Mouse (Mus musculus) midbrain, embryonic 13.5 days (tissue): ENCODE results near the gene Lce1a2. TPM values are rescaled to one million over a fixed set of nuclear protein-coding genes. Genes with fewer than 3 reads are reported as not detected.
"Not testable (repeated sequence)": the region's sequence is repeated elsewhere in the genome, so short reads cannot be mapped to it uniquely, and the experiment has no call there.

Experiments used
- ATAC-seq: fragments of 200-750 bp; cut with Nextera tagmentation; 2 replicates; pipeline ENCODE4 v1.8.0; 2017; ENCODE audit warnings: mild to moderate bottlenecking, moderate TSS enrichment, moderate library complexity
- H3K27ac ChIP-seq: fragments of 300-500 bp; sonication (generic); 2 replicates; pipeline ENCODE4 v1.5.1; 2015; ENCODE audit warnings: inconsistent platforms, mild to moderate bottlenecking, moderate library complexity
- H3K27me3 ChIP-seq: fragments of 300-500 bp; sonication (generic); 2 replicates; pipeline ENCODE4 v1.6.1; 2015; ENCODE audit warnings: mild to moderate bottlenecking, inconsistent platforms
- H3K36me3 ChIP-seq: fragments of 300-500 bp; sonication (generic); 2 replicates; pipeline ENCODE4 v1.6.1; 2015; ENCODE audit warnings: mild to moderate bottlenecking, inconsistent platforms
- H3K4me1 ChIP-seq: fragments of 300-500 bp; sonication (generic); replicated peaks from 2 replicates; pipeline ENCODE4 v1.6.1; 2015; ENCODE audit warnings: inconsistent platforms
- H3K4me2 ChIP-seq: fragments of 300-500 bp; sonication (generic); replicated peaks from 2 replicates; pipeline ENCODE4 v1.6.1; 2015; ENCODE audit warnings: moderate library complexity, mild to moderate bottlenecking, inconsistent platforms
- H3K4me3 ChIP-seq: fragments of 300-500 bp; sonication (generic); replicated peaks from 2 replicates; pipeline ENCODE4 v1.5.1; 2015; ENCODE audit warnings: mild to moderate bottlenecking, inconsistent platforms
- H3K9ac ChIP-seq: fragments of 300-500 bp; sonication (generic); replicated peaks from 2 replicates; pipeline ENCODE4 v1.6.1; 2015; ENCODE audit warnings: mild to moderate bottlenecking, inconsistent platforms
- H3K9me3 ChIP-seq: fragments of 300-500 bp; sonication (generic); 2 replicates; pipeline ENCODE4 v1.6.1; 2016; ENCODE audit warnings: mild to moderate bottlenecking, inconsistent platforms
- WGBS: fragments of 180-500 bp; shearing (Covaris S2); methylation state at CpG from one replicate; pipeline ENCODE4 v1.1.7; 2015; 5-methylcytosine and 5-hydroxymethylcytosine counted together
- polyA plus RNA-seq: library from polyadenylated mRNA; unstranded; fragments of >200 nt; fragmentation: Nextera tagmentation; extraction: Ambion mirVana; gene quantifications from 2 replicates; pipeline ENCODE4 v1.2.1, GENCODE M21; 2015

Lce1a2 gene
- not detected in 2 replicates for polyA plus RNA-seq

DNA sequence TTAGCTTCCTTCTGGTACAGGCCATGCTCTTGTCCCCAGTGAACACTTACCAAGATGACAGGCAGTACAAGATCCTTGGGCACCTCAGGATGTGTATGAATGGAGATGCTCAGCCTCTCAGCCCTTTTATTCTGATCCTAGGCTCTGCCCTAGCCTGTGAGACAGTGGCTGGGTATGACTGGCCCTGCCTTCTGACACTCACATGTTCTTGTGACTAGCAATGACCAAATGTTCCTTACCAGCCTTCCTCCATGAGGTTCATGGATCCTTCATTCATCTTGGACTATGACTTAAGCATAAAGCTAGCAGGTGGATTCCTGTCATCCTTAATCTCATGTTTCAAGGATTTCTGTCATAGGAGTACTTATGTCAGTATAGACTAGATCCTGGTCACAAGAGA lies at the start of gene Lce1a2:
Lce1a2 (minus strand) TSS at position 101 of the 400 bp plus-strand sequence.
- Histone ChIP-seq H3K4me1 (no peaks in the 10 kb centered on the region), H3K27ac (no peak within 1 kb of the TSS)
- no peak for ATAC-seq

DNA sequence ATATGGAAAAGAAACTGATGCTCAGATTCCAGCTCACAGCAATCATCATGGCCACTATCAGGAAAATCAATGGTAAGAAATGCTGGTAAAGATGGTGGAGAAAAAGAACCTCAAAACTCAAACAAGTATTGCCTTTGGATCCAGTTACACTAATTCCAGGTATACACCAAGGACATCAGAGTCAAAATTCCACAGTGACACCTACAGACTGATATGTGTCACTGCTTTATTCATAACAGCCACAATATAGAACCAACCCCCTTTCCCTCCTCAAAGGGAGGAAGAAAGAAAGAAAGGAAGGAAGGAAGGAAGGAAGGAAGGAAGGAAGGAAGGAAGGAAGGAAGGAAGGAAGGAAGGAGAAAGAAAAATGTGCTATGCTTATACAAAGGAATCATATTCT lies 45.0 kb upstream of the Lce1a2 start:
- ATAC-seq, result no peak
- Histone ChIP-seq H3K4me3 (no peak overlapping the region), H3K36me3 (no peaks in the 10 kb centered on the region), H3K9me3 (no peaks in the 10 kb centered on the region), H3K9ac (no peak overlapping the region), H3K27me3 (no peaks in the 10 kb centered on the region), H3K4me2 (no peak overlapping the region), H3K27ac (no peak overlapping the region), H3K4me1 (no peaks in the 10 kb centered on the region)

More for the DNA sequence above, at the start of gene Lce1a2:
- Histone ChIP-seq H3K4me3 (no peak within 1 kb of the TSS), H3K9me3 (no peaks in the 10 kb centered on the region), H3K9ac (no peak within 1 kb of the TSS), H3K27me3 (no peaks in the 10 kb centered on the region), H3K36me3 (no peaks in the 10 kb centered on the region), H3K4me2 (no peak within 1 kb of the TSS)

GRCm38 (mm10) chr3:92708974-92709373 lies 38.9 kb upstream of the Lce1a2 start, which contains the start of gene Lce1e:
Gene Lce1e, minus strand, starts transcription at chr3:92709074.
- Histone ChIP-seq H3K27ac (no peak within 1 kb of the TSS), H3K9ac (no peak within 1 kb of the TSS), H3K9me3 (no peaks in the 10 kb centered on the region), H3K36me3 (no peaks in the 10 kb centered on the region), H3K4me2 (no peak within 1 kb of the TSS), H3K4me1 (no peaks in the 10 kb centered on the region), H3K27me3 (no peaks in the 10 kb centered on the region), H3K4me3 (no peak within 1 kb of the TSS)
- no peak for ATAC-seq
- 83% methylated on average over 2 of the region's 2 CpGs for WGBS

GRCm38 (mm10) chr3:92694613-92695012 lies 24.5 kb upstream of the Lce1a2 start:
- H3K4me1 ChIP-seq, result no peaks in the 10 kb centered on the region
- ATAC-seq, result no peak

GRCm38 (mm10) chr3:92691688-92692087 lies 21.6 kb upstream of the Lce1a2 start:
- no peaks in the 10 kb centered on the region for H3K36me3 ChIP-seq
- no peak for ATAC-seq
- no peak overlapping the region for H3K27ac ChIP-seq
- H3K4me2 ChIP-seq, result no peak overlapping the region
- H3K4me3 ChIP-seq, result no peak overlapping the region
- no peaks in the 10 kb centered on the region for H3K4me1 ChIP-seq
- no peaks in the 10 kb centered on the region for H3K27me3 ChIP-seq
- H3K9me3 ChIP-seq, result no peaks in the 10 kb centered on the region
- H3K9ac ChIP-seq, result no peak overlapping the region

More at GRCm38 (mm10) chr3:92694613-92695012, 24.5 kb upstream of the Lce1a2 start:
- H3K9me3 ChIP-seq, result no peaks in the 10 kb centered on the region
- WGBS, result 13% methylated on average over 1 of the region's 1 CpGs
- no peak overlapping the region for H3K4me2 ChIP-seq
- no peaks in the 10 kb centered on the region for H3K36me3 ChIP-seq
- H3K4me3 ChIP-seq, result no peak overlapping the region
- H3K27ac ChIP-seq, result no peak overlapping the region
- H3K27me3 ChIP-seq, result no peaks in the 10 kb centered on the region
- H3K9ac ChIP-seq, result no peak overlapping the region

DNA sequence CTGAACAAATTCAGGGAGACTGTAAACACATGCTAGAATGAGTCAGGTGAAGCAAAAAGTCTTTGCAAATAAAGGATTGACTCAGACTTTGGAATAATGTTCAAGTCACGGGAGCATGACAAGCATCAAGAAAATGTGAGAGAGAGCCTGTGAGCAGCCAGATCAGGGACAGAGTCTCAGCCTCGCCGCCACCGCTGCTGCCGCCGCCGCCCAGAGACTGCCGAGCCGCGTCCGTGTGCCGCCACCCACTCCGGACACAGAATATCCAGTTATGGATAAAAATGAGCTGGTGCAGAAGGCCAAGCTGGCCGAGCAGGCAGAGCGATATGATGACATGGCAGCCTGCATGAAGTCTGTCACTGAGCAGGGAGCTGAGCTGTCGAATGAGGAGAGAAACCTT lies 19.0 kb upstream of the Lce1a2 start:
- H3K9me3 ChIP-seq, H3K27ac ChIP-seq, ATAC-seq, H3K4me3 ChIP-seq, H3K27me3 ChIP-seq, H3K36me3 ChIP-seq, H3K4me2 ChIP-seq, H3K9ac ChIP-seq, H3K4me1 ChIP-seq: not testable (repeated sequence)
- 89% methylated on average over 16 of the region's 16 CpGs for WGBS

- H3K4me3 ChIP-seq, result no peak within 1 kb of the TSS
- 79% methylated on average over 2 of the region's 2 CpGs for WGBS
These were observed 17.0 kb upstream of the Lce1a2 start, which contains the start of gene Lce1d for GRCm38 (mm10) chr3:92687110-92687509. Gene Lce1d, minus strand, starts transcription at chr3:92687210.

GRCm38 (mm10) chr3:92678947-92679346 lies 8.8 kb upstream of the Lce1a2 start, which contains the start of gene Lce1c:
Gene Lce1c, plus strand, starts transcription at chr3:92679247.
- no peaks in the 10 kb centered on the region for H3K4me1 ChIP-seq
- H3K9me3 ChIP-seq, result no peaks in the 10 kb centered on the region
- no peak within 1 kb of the TSS for H3K9ac ChIP-seq
- H3K4me2 ChIP-seq, result no peak within 1 kb of the TSS
- no peaks in the 10 kb centered on the region for H3K36me3 ChIP-seq
- no peak within 1 kb of the TSS for H3K4me3 ChIP-seq
- H3K27ac ChIP-seq, result no peak within 1 kb of the TSS
- no peaks in the 10 kb centered on the region for H3K27me3 ChIP-seq
- ATAC-seq, result no peak
- WGBS, result 95% methylated on average over 4 of the region's 4 CpGs

More at GRCm38 (mm10) chr3:92687110-92687509, 17.0 kb upstream of the Lce1a2 start, which contains the start of gene Lce1d:
- Histone ChIP-seq H3K27ac (no peak within 1 kb of the TSS), H3K4me1 (no peaks in the 10 kb centered on the region), H3K27me3 (no peaks in the 10 kb centered on the region), H3K36me3 (no peaks in the 10 kb centered on the region), H3K9me3 (no peaks in the 10 kb centered on the region), H3K9ac (no peak within 1 kb of the TSS), H3K4me2 (no peak within 1 kb of the TSS)
- ATAC-seq, result no peak

GRCm38 (mm10) chr3:92656826-92657225 lies 13.3 kb downstream of the Lce1a2 start, which contains the start of gene Lce1b:
Gene Lce1b, minus strand, starts transcription at chr3:92656926.
- H3K36me3 ChIP-seq, result no peaks in the 10 kb centered on the region
- no peak for ATAC-seq
- no peak within 1 kb of the TSS for H3K4me2 ChIP-seq
- H3K4me3 ChIP-seq, result no peak within 1 kb of the TSS
- H3K9me3 ChIP-seq, result no peaks in the 10 kb centered on the region
- H3K9ac ChIP-seq, result no peak within 1 kb of the TSS
- H3K27ac ChIP-seq, result no peak within 1 kb of the TSS
- H3K4me1 ChIP-seq, result no peaks in the 10 kb centered on the region
- no peaks in the 10 kb centered on the region for H3K27me3 ChIP-seq

- Histone ChIP-seq H3K9me3 (no peaks in the 10 kb centered on the region), H3K9ac (no peak within 1 kb of the TSS), H3K36me3 (no peaks in the 10 kb centered on the region), H3K27me3 (no peaks in the 10 kb centered on the region), H3K4me1 (no peaks in the 10 kb centered on the region), H3K27ac (no peak within 1 kb of the TSS), H3K4me2 (no peak within 1 kb of the TSS), H3K4me3 (no peak within 1 kb of the TSS)
- no peak for ATAC-seq
- WGBS, result 92% methylated on average over 1 of the region's 1 CpGs
These were observed 21.9 kb downstream of the Lce1a2 start, which contains the start of gene Lce1a1 for GRCm38 (mm10) chr3:92648207-92648606. Gene Lce1a1, minus strand, starts transcription at chr3:92648307.

- Histone ChIP-seq H3K4me3 (no peak overlapping the region), H3K9ac (no peak overlapping the region), H3K36me3 (no peaks in the 10 kb centered on the region), H3K4me2 (no peak overlapping the region), H3K4me1 (no peaks in the 10 kb centered on the region), H3K9me3 (no peaks in the 10 kb centered on the region), H3K27ac (no peak overlapping the region), H3K27me3 (no peaks in the 10 kb centered on the region)
- WGBS, result 93% methylated on average over 15 of the region's 15 CpGs
- no peak for ATAC-seq
These were observed 30.3 kb downstream of the Lce1a2 start for GRCm38 (mm10) chr3:92639854-92640253.

DNA sequence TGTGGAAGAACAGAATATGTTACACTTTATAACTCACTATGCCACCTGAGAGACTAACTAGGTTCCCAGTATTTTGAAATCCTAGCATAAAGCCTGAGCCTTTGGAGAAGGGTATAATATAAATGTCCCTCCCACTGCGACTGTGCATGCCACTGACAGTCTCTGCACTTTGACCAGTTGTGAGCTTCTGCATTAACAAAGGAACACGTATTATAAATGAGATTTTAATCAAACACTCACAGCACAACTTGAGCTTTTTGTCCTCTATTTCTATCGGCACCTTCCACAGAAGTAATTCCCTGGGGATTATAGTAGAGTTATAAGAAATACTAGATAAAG lies 31.5 kb downstream of the Lce1a2 start:
- no peak for ATAC-seq
- WGBS, result 82% methylated on average over 3 of the region's 3 CpGs
- H3K36me3 ChIP-seq, result no peaks in the 10 kb centered on the region
- H3K4me1 ChIP-seq, result no peaks in the 10 kb centered on the region
- H3K27ac ChIP-seq, result no peak overlapping the region
- no peaks in the 10 kb centered on the region for H3K27me3 ChIP-seq
- H3K4me3 ChIP-seq, result no peak overlapping the region
- H3K9ac ChIP-seq, result no peak overlapping the region
- no peaks in the 10 kb centered on the region for H3K9me3 ChIP-seq
- H3K4me2 ChIP-seq, result no peak overlapping the region
